Mouse (Mus musculus): Measurements from ENCODE around the gene Stat6.
A peak's percentile ranks its signal among the peaks of the same experiment; 100 is the strongest.

Stat6 gene

DNA sequence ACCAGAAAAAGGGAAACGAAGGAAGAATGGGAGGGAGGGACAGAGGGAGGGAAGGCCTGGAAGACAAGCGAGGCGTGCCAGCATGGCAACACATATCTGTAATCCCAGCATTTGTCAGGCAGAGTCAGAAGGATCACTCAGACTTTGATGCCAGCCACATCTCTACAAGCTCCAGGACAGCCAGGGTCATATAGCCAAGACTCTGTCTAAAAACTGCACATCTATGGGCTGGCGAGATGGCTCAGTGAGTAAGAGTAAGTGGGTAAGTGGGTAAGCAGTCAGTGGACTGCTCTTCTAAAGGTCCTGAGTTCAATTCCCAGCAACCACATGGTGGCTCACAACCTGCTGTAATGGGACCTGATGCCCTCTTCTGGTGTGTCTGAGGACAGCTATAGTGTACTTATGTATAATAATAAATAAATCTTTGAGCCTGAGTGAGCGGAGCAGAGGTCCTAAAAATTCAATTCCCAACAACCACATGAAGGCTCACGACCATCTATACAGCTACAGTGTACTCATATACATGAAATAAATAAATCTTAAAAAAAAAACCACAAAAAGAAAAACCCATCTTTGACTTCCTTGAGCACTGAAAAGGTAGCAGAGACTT, 31.4 kb downstream of the Stat6 start:
- DNase-seq = no peak

- peak; percentile 86 to 90 for DNase-seq
These were observed 32.2 kb downstream of the Stat6 start for GRCm38 (mm10) chr10:127674794-127675522.

- no peak for DNase-seq
These were observed 33.1 kb downstream of the Stat6 start for GRCm38 (mm10) chr10:127675859-127676398.

GRCm38 (mm10) chr10:127676691-127677548, 34.1 kb downstream of the Stat6 start:
- peak; percentile 92 to 96 for DNase-seq

- peak; percentile 78 to 85 for DNase-seq
These were observed 35.0 kb downstream of the Stat6 start for GRCm38 (mm10) chr10:127677591-127678336.

GRCm38 (mm10) chr10:127679208-127679607, 36.4 kb downstream of the Stat6 start:
- no peak for DNase-seq

DNA sequence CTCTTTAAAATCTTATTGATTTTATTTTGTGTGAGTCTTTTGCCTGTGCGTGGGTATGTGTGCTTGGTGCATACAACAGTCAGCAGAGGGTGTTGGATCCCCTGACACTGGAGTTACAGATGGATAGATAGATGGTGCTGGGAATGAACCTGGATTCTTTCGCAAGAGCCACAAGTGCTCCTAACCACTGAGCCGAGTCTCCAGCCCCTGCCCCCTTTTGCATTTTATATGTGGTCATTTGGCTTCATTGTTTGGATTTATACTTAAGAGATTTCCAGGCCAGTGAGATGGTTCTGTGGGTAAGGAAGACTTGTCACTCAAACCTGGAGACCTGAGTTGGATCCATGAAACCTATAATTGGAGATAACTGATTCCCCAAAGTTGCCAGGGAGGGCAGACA, 37.1 kb downstream of the Stat6 start:
- DNase-seq = no peak

GRCm38 (mm10) chr10:127682886-127683285, 40.1 kb downstream of the Stat6 start:
- DNase-seq = no peak

GRCm38 (mm10) chr10:127691053-127691452, 48.3 kb downstream of the Stat6 start:
- no peak for DNase-seq

DNA sequence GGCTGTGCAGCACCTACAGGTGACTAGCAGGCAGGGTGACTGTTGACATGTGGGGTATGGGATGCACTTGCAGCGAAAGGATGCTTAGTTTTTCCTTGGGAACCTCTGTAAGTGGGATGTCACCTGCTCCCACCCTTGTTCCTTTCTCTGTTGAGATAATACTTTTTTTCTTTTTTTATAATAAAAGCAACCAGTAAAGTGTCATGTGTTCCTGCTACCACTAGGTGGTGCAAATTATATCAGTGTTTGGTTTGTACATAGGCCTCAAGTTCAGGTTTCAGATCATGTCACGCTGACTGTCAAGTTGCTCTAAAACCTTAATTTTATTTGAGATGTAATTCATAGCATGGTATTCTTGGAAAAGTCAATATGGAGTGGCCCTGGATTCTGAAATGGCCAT, 51.9 kb downstream of the Stat6 start:
- DNase-seq = peak in 1 of 2 experiments; percentile 20

DNA sequence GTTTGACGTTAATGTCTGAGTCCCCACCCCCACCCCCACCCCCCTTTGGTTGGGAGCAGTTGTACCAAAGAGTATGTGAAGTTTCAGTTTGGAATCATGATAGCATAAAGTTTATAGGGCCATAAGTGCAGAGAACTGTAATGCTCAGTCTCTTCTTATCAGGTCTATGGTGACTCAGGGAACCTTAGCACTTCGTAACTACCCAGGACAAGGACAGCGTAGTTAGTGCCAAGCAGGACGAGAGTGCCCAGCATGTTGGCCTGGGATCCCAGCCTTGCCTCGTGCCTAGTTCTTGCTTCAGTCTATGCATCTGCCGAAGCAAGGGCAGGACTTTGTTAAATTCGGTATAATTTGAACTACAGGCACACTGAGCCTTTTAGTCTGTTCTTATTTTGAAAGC, 53.0 kb downstream of the Stat6 start:
- DNase-seq = no peak

GRCm38 (mm10) chr10:127698966-127699365, 56.2 kb downstream of the Stat6 start:
- DNase-seq = no peak

DNA sequence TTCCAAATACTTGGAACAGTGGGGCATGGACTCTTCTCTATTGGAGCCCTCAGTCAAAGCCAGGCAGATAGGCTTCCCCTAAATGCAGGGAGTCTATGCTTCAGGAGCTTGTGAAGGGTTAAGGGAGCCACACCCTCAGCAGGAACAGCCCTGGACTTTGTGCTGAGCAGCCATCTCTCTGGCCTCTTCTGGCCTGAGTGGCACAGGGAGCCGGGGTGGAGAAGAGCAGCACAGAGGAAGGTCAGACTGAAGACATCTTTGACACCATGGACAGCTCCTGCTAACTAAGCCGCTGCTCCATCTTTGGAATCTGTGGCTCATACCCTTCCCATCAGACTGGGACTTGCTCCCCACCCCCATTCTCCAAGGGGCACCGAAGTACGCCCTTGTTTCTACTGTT, 60.5 kb downstream of the Stat6 start:
- peak in 1 of 2 experiments; percentile 28 for DNase-seq

DNA sequence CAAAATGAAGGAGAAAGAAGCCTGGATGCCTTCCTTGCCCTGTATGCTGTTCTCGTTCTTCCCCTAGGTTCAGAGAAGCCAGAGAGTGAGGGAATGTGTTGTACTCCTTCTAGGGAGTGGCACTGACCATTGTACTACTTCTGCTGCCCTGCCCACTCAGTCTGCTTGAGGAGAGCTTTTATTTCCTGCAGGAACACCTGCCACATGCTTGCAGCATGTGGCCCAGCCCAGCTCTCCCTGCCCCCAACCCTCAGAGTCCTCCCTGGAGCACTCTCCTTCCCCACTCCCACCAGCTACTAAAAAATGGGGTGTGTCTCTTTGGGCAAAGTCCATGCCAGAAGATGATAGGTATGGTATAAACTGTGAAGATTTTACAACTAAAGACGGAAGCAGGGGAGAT, 61.5 kb downstream of the Stat6 start:
- DNase-seq = no peak

DNA sequence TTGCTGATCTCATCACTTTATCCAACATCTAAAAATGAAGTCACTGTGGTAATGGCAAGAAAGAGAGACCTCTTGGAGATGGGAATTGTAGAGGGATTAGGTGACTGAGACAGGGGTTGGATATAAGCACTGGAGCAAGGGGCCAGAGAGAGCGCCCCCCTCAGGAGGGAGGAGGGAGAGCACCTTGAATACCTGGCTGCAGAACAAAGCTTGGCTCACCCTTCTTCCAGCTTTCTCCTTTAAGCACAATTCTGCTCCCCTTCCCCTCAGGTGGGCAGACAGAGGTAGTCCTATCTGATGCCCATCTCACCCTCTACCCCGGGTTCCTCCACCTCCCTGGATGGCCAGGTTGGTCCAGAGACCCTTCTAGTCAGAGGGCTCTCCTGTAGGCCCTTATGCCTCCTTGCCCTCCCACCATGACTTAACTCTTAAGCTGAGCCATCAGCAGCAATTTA, 62.0 kb downstream of the Stat6 start, which contains the start of gene Myo1a:
TSS of gene Myo1a (plus strand) at position 405 of the 455 bp plus-strand sequence.
- no peak for DNase-seq

GRCm38 (mm10) chr10:127705783-127706182, 63.0 kb downstream of the Stat6 start:
- no peak for DNase-seq

DNA sequence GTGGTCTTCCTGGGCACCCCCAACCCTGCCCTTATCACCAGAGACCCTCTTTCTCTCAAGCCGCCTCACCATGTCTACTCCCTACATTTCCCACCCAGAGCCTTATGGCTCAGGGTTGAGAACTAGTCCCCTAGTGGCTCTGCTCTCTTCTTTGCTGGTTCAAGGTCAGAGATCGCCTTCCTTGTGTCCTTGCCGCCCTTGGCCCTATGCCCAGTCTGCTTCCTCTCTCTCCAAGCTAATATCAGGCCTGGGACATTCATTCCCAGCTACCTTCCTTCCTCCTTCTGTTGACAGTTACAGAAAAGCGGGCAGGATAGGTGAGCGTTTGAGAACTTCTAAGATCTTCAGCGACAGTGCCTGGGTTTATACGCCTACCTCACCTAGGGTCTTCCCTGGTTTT, 64.9 kb downstream of the Stat6 start:
- peak; percentile 64 to 67 for DNase-seq

- DNase-seq = no peak
These were observed 66.1 kb downstream of the Stat6 start for GRCm38 (mm10) chr10:127708850-127709370.

DNA sequence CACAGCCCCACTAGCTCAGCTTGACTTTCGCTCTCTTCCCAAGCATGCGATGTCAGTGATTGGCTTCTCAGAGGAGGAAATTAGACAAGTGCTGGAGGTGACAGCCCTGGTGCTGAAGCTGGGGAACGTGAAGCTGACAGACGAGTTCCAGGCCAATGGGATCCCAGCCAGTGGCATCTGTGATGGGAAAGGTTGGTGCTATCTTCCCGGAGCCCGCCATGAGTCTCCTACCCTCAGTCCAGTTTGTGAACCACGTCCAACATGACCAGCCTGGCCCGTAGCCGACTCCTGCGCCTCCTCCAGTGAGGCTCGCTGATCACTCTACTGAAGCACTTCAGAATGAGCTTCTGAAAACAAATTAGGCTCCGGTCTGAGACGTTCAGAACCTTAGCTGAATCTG, 67.5 kb downstream of the Stat6 start:
- DNase-seq = no peak

All from kidney, postnatal 4 days (tissue).